Mouse (Mus musculus): ENCODE measurements at regions not wholly inside any gene's neighbourhood (a gene's known extent, or its start where the extent isn't known, plus 50 kb on each side); places are given as distances from the start of the nearest gene placed in this dataset.

DNA sequence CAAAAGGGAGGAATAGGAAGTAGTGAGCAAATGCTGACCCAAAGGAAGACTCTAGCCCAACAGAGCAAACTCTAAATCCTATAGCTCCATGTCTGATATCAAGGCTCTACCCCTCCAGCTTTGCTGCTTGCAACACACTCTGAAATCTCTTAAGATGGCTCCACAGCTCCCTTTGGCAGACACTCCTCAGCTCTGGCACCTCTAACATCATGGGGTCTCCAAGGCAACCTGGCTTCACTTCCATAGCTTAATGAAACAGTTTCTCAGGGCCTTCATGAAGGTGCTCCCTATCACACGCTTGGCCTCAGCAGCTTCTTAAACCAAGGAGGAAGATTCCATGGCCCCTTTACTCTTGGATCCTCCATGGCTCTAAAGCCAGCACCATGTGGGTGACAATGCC is 73.6 kb downstream of the Hes1 start:
- Histone ChIP-seq H3K27me3 (no peaks in the 10 kb centered on the region), H3K4me2 (no peak overlapping the region)
- WGBS: 93% methylated on average over 1 of the region's 1 CpGs

DNA sequence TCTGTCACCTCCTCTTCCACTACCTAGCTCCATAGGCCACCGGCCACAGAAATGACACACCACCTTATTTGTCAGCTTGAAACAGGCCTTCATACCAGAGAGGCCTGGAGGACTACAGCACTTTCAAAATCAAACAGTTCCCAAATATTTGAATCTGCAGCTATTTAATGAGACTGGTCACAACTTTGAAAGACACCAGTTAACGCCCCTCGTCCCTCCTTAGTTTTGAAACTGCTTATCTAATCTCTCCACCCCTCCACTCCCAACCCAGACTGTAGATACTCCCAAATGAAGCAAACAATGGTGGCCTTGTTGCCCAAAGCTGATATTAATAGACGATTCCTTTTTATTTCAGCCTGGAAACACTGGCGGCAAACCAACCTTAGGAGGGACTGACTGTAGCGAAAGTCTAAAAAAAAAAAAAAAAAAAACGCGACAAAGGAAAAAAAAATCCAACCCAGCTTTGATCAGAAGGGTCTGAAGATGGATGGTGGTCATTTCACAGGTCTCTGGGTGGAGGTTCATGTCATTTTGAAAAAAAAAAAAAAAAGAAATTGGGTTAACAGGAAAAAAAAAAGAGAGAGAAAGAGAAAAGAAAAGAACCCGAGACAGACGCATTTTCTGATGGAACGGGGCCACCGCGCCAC is 80.8 kb downstream of the Hes1 start:
- H3K36me3 ChIP-seq: no peaks in the 10 kb centered on the region
- H3K27me3 ChIP-seq: no peaks in the 10 kb centered on the region
- no peak for ATAC-seq (ENCODE audit: insufficient number of reproducible peaks, insufficient read depth, low FRiP score, low TSS enrichment, low read depth)
- peak overlapping the region; percentile 56 for H3K4me2 ChIP-seq
- H3K9ac ChIP-seq: peak overlapping the region; percentile 57; the same call in 1 of the 2 replicates
- peaks cover 32% of the 10 kb centered on the region for H3K4me1 ChIP-seq
- 14% methylated on average over 13 of the region's 13 CpGs for WGBS
- H3K4me3 ChIP-seq: peak overlapping the region; percentile 21; the same call in 1 of the 2 replicates
- H3K9me3 ChIP-seq: no peaks in the 10 kb centered on the region
- H3K27ac ChIP-seq: no peak overlapping the region

More for the DNA sequence above, 73.6 kb downstream of the Hes1 start:
- Histone ChIP-seq H3K36me3 (no peaks in the 10 kb centered on the region), H3K9ac (no peak overlapping the region), H3K27ac (no peak overlapping the region), H3K9me3 (no peaks in the 10 kb centered on the region), H3K4me1 (peaks cover 8% of the 10 kb centered on the region; the same call in 1 of the 2 replicates), H3K4me3 (no peak overlapping the region)
- no peak for ATAC-seq (ENCODE audit: insufficient number of reproducible peaks, insufficient read depth, low FRiP score, low TSS enrichment, low read depth)

DNA sequence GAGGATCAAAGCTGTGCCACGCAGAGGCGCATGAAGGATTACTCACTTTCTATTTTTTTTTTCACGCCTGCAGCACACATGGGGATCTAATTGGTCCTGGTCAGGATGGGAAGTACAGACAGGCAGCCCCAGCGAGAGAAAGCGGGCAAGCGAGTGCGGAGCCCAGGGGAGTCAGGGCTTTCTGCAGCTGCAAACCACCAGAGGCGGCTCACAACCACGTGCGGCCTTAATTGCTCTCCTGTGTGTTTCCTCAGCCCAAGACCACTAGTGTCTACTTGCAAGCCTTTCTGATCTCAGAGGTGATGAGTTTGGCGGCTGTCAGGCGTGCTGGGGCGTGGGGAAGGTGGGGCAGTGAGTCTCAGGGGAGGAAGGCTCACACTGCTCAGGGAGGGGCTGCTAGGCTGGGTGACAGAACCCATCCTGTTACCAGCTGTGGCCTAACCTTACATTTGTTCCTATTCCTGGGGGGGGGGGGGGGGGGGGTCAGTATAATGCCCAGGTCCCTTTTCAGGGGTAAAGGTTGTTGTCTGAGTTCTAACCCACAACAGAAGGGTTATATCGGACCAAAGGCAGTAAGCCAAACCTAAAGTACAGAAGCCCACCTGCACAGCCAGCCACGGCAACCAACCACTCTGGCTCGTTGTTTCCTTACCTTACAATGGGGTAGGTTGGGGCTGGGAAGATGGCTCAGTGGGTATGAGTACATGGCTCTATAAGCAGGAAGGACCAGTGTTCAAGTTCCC is 81.5 kb downstream of the Hes1 start:
- Histone ChIP-seq H3K36me3 (no peaks in the 10 kb centered on the region), H3K9me3 (no peaks in the 10 kb centered on the region), H3K4me2 (peak overlapping the region; percentile 56), H3K4me1 (peaks cover 32% of the 10 kb centered on the region), H3K9ac (peak overlapping the region; percentile 57; the same call in 1 of the 2 replicates), H3K27ac (0 out of 2 replicates have a peak overlapping the region, but pooled peaks have one; percentile 33), H3K27me3 (no peaks in the 10 kb centered on the region), H3K4me3 (peak overlapping the region; percentile 21)
- ATAC-seq (ENCODE audit: insufficient number of reproducible peaks, insufficient read depth, low FRiP score, low TSS enrichment, low read depth): 0 out of 2 replicates have a peak, but pooled peaks have one; percentile 49
- WGBS: 13% methylated on average over 16 of the region's 16 CpGs

DNA sequence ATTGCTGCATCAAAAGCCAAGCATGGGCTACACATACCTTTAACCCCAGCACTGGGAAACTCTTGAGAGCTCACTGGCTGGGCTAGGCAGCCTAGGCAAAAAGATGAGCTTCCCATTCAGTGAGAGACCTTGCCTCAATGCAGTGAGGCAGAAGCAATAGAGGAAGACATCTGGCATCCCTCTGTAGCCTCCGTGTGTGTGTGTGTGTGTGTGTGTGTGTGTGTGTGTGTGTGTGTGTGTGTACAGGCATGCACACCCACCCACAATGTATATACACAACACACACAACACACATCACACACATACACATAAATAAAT is 82.0 kb downstream of the Hes1 start:
- ATAC-seq (ENCODE audit: insufficient number of reproducible peaks, insufficient read depth, low FRiP score, low TSS enrichment, low read depth): no peak
- H3K36me3 ChIP-seq: no peaks in the 10 kb centered on the region
- H3K27ac ChIP-seq: 0 out of 2 replicates have a peak overlapping the region, but pooled peaks have one; percentile 33
- H3K9me3 ChIP-seq: no peaks in the 10 kb centered on the region
- no peak overlapping the region for H3K4me3 ChIP-seq
- H3K4me1 ChIP-seq: peaks cover 32% of the 10 kb centered on the region
- WGBS: 50% methylated on average over 1 of the region's 1 CpGs
- no peak overlapping the region for H3K4me2 ChIP-seq
- no peak overlapping the region for H3K9ac ChIP-seq
- H3K27me3 ChIP-seq: no peaks in the 10 kb centered on the region

DNA sequence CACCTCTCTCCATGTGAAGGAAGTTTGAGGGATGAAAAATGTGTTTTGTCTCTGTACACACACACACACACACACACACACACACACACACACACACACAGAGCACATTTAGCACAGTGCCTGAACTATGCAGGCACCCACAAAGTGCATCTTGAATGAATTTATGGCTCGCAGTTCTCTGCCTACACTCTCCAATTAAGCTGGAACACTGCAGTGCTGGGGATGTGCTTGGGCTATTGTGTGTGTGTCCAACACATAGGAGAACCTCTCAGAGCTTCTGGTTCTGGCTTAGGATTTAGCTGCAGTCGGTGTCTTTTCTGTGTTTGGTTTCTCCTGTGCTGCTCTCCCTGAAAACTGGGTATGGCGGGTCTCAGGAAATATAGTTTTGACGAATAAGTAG is 83.1 kb downstream of the Hes1 start:
- H3K9ac ChIP-seq: no peak overlapping the region
- H3K4me2 ChIP-seq: no peak overlapping the region
- WGBS: 63% methylated on average over 4 of the region's 4 CpGs
- H3K9me3 ChIP-seq: no peaks in the 10 kb centered on the region
- no peak for ATAC-seq (ENCODE audit: insufficient number of reproducible peaks, insufficient read depth, low FRiP score, low TSS enrichment, low read depth)
- peaks cover 26% of the 10 kb centered on the region for H3K4me1 ChIP-seq
- H3K27me3 ChIP-seq: no peaks in the 10 kb centered on the region
- H3K4me3 ChIP-seq: no peak overlapping the region
- H3K36me3 ChIP-seq: no peaks in the 10 kb centered on the region
- no peak overlapping the region for H3K27ac ChIP-seq

DNA sequence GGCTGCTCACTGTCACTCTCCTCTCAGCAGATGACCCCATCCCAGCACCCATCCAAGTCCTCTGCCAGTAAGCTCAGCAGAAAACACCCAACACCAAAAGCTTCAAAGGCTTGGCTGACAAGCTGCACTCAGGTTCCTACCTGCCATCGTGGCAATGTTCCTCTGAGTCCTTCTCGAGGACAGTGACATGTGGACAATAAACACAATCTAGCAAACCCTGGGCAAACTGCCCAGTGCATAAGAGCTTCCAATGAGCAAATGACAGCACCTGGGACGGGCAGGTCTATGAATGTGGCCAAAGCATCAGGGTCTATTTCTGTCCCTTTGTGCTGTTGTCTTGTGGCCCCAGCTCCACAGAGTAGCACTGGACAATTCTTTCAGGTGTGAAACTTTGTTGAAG is 86.9 kb downstream of the Hes1 start:
- Histone ChIP-seq H3K4me2 (no peak overlapping the region), H3K9ac (no peak overlapping the region)

DNA sequence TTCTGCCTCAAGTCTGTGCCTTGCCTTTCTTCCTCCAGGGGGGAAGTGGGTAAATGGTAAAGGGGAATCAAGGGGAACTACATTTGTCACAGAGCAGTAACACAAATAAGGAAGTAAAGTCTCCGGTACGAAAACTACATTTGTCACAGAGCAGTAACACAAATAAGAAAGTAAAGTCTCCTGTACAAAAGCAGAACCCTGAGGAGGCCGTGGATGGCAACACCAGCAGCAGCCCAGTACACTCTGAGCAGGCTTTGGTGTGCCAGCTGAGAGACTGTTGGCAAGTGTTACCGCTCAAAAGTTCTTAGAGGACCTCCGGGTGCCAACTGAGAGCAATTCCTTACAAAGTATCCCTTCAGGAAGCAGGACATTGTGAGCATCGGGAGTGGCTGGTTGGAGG is 90.9 kb downstream of the Hes1 start:
- 14% methylated on average over 6 of the region's 6 CpGs for WGBS
- H3K4me1 ChIP-seq: peaks cover 22% of the 10 kb centered on the region

More for the DNA sequence above, 86.9 kb downstream of the Hes1 start:
- no peaks in the 10 kb centered on the region for H3K27me3 ChIP-seq
- no peak overlapping the region for H3K4me3 ChIP-seq
- peaks cover 22% of the 10 kb centered on the region for H3K4me1 ChIP-seq
- H3K27ac ChIP-seq: no peak overlapping the region
- ATAC-seq (ENCODE audit: insufficient number of reproducible peaks, insufficient read depth, low FRiP score, low TSS enrichment, low read depth): no peak
- H3K9me3 ChIP-seq: no peaks in the 10 kb centered on the region
- no peaks in the 10 kb centered on the region for H3K36me3 ChIP-seq
- WGBS: 79% methylated on average over 3 of the region's 3 CpGs

DNA sequence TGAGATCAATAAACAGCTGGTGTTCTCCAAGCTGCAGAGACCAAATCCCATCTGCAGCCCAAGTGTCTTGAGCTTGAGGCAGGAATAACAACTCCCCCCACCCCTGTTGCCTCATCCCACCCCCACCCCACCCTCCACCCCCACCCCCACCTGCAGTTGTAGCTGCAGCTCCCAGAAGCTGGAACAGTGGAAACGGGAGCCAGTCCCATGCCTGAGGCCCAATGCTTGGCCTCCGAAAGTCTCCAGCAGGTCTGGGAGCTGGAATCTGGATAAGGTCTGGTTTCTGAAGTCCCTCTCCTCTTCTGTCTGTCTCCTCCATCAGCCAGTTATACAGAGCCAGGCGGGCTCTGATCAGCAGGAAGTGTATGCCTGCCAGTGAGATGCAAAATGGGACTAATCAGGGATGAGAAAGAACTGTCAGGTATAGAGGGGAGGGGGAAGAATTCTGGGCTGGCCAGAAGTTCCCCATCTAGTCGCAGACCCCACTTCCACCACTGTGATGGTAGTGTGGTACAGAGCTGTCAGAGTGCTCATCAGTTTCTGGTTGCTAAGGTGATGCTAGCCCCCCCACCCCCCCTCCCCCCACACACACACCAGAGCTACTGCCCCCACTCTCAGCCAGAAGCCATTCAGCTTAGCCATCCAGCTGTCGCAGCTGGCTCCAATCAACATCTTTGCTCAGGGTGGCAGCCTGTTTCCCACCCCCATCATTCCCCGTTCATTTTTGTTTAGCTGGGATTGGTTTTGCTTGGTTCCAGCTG is 91.5 kb downstream of the Hes1 start:
- 12% methylated on average over 6 of the region's 6 CpGs for WGBS
- Histone ChIP-seq H3K4me1 (peaks cover 28% of the 10 kb centered on the region), H3K4me2 (peak overlapping the region; percentile 21; the same call in 1 of the 2 replicates), H3K27ac (peak overlapping the region; percentile 76), H3K36me3 (no peaks in the 10 kb centered on the region), H3K27me3 (no peaks in the 10 kb centered on the region), H3K4me3 (no peak overlapping the region), H3K9me3 (no peaks in the 10 kb centered on the region), H3K9ac (no peak overlapping the region)
- peak; percentile 54 for ATAC-seq (ENCODE audit: insufficient number of reproducible peaks, insufficient read depth, low FRiP score, low TSS enrichment, low read depth)

More for the DNA sequence above, 90.9 kb downstream of the Hes1 start:
- ATAC-seq (ENCODE audit: insufficient number of reproducible peaks, insufficient read depth, low FRiP score, low TSS enrichment, low read depth): no peak
- H3K27ac ChIP-seq: peak overlapping the region; percentile 70
- H3K4me3 ChIP-seq: no peak overlapping the region
- H3K4me2 ChIP-seq: no peak overlapping the region; the same call in 1 of the 2 replicates
- no peaks in the 10 kb centered on the region for H3K27me3 ChIP-seq
- H3K36me3 ChIP-seq: no peaks in the 10 kb centered on the region
- no peak overlapping the region for H3K9ac ChIP-seq
- H3K9me3 ChIP-seq: no peaks in the 10 kb centered on the region

DNA sequence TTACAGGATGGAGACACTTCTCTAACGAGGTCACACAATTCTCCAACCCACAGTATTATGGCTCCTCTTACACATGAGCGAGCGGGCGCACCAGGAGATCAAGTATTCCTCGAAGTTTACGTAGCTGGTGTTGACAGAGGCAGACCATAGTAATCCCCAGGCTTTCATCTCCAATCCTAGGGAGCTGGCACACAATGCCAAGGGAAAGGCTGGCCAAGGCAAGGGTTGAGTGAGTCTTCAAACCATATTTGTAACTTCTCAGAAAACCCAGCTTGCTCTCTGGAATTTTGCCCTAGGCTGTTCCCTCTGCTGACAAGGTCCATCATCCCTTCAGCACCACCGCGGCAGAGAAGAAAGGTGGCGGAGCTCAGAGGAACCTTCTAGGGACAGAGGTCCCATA is 94.0 kb downstream of the Hes1 start:
- WGBS: 82% methylated on average over 9 of the region's 9 CpGs
- Histone ChIP-seq H3K36me3 (no peaks in the 10 kb centered on the region), H3K9me3 (no peaks in the 10 kb centered on the region), H3K27ac (no peak overlapping the region), H3K4me1 (peaks cover 36% of the 10 kb centered on the region), H3K4me2 (no peak overlapping the region), H3K9ac (no peak overlapping the region), H3K4me3 (no peak overlapping the region), H3K27me3 (no peaks in the 10 kb centered on the region)
- ATAC-seq (ENCODE audit: insufficient number of reproducible peaks, insufficient read depth, low FRiP score, low TSS enrichment, low read depth): no peak

DNA sequence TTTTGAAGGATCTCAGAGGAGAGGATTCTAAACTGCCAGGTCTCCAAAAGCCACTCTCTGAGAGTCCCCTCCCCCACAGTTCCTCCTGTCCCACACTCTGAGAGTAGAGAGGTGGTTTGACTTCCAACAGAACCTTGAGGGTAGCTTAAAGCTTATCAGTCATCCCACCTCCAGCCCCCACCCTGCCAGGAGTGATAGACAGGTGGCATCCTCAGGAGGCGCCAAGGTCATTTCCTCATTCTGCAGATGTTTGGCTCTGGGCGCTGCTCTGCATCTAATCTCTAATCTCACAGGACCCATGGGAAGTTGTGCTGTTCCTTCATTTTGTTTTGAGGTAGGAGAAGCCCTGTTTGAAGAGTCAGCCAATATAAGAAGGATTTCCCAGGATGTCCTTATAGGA is 96.2 kb downstream of the Hes1 start:
- H3K27ac ChIP-seq: peak overlapping the region; percentile 44; the same call in 1 of the 2 replicates
- H3K9ac ChIP-seq: no peak overlapping the region
- no peak overlapping the region for H3K4me3 ChIP-seq
- WGBS: 33% methylated on average over 2 of the region's 2 CpGs
- peaks cover 31% of the 10 kb centered on the region for H3K4me1 ChIP-seq
- H3K27me3 ChIP-seq: no peaks in the 10 kb centered on the region
- no peak; the same call in 1 of the 2 replicates for ATAC-seq (ENCODE audit: insufficient number of reproducible peaks, insufficient read depth, low FRiP score, low TSS enrichment, low read depth)
- H3K36me3 ChIP-seq: no peaks in the 10 kb centered on the region
- H3K4me2 ChIP-seq: no peak overlapping the region
- no peaks in the 10 kb centered on the region for H3K9me3 ChIP-seq

DNA sequence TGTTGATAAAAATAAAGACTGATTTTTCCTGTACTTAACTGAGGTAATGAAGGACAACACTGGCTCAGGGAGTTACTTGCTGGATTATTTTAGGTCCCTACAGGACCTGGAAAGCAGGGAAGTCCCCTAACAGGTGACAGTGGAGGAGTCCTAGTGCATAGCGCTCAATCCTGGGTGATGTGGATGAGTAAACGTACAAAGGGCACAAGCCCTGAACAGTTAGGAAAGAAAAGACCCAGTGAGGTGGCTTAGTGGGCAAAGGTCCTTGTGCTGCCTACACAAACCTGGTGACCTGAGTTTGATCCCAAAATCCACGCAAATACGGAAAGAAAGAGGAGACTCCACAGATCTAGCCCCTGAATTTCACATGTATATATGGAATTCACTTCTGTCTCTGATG is 99.1 kb downstream of the Hes1 start:
- H3K36me3 ChIP-seq: no peaks in the 10 kb centered on the region
- no peaks in the 10 kb centered on the region for H3K9me3 ChIP-seq
- H3K4me3 ChIP-seq: no peak overlapping the region
- WGBS: 85% methylated on average over 4 of the region's 4 CpGs
- ATAC-seq (ENCODE audit: insufficient number of reproducible peaks, insufficient read depth, low FRiP score, low TSS enrichment, low read depth): no peak
- H3K27ac ChIP-seq: no peak overlapping the region
- no peak overlapping the region for H3K4me2 ChIP-seq
- no peak overlapping the region for H3K9ac ChIP-seq
- H3K4me1 ChIP-seq: peaks cover 17% of the 10 kb centered on the region
- H3K27me3 ChIP-seq: no peaks in the 10 kb centered on the region

All from embryonic facial prominence, embryonic 13.5 days (tissue).